Mouse (Mus musculus) brain, embryonic 14.5 days (tissue): ENCODE data around the gene Ebf1.

Experiments used
- CTCF ChIP-seq: fragments of 200-500 bp; IDR thresholded peaks from 2 replicates; pipeline ENCODE4 v1.5.1; 2012; ENCODE audit warnings: inconsistent platforms, mild to moderate bottlenecking, moderate library complexity, borderline replicate concordance; ENCODE audit not compliant: insufficient read depth, insufficient read length; ENCODE audit errors: extremely low read depth
- POLR2A ChIP-seq: fragments of 200-500 bp; IDR thresholded peaks from 2 replicates; pipeline ENCODE4 v1.6.1; 2012; ENCODE audit warnings: mild to moderate bottlenecking, inconsistent platforms, borderline replicate concordance; ENCODE audit not compliant: poor library complexity, insufficient read depth, insufficient read length, severe bottlenecking; ENCODE audit errors: extremely low read depth

- TF ChIP-seq POLR2A = no peak
- TF ChIP-seq CTCF = no peak
These were observed 84.7 kb downstream of the Ebf1 start for GRCm38 (mm10) chr11:44701864-44702263.
